Mouse (Mus musculus) G1E (cell line): ENCODE measurements around the gene Bcl2l11.

Experiments
- CTCF ChIP-seq: IDR thresholded peaks from 2 replicates; pipeline ENCODE4 v1.5.1; 2012; ENCODE audit warnings: low read depth, low read length, inconsistent platforms, mixed read lengths
- GATA1 ChIP-seq: IDR thresholded peaks from 2 replicates; pipeline ENCODE4 v1.6.1; 2012; ENCODE audit warnings: borderline replicate concordance, low read length, inconsistent platforms, mixed read lengths
- GATA2 ChIP-seq: IDR thresholded peaks from 2 replicates; pipeline ENCODE4 v1.6.1; 2012; ENCODE audit warnings: low read depth, low read length, inconsistent platforms, borderline replicate concordance

GRCm38 (mm10) chr2:128134948-128135347 is 9.1 kb downstream of the Bcl2l11 start:
- TF ChIP-seq CTCF (no peak), GATA2 (no peak), GATA1 (no peak)
